Comparison of ENCODE assay signal across 28 mouse cellular contexts in the genomic region with DNA sequence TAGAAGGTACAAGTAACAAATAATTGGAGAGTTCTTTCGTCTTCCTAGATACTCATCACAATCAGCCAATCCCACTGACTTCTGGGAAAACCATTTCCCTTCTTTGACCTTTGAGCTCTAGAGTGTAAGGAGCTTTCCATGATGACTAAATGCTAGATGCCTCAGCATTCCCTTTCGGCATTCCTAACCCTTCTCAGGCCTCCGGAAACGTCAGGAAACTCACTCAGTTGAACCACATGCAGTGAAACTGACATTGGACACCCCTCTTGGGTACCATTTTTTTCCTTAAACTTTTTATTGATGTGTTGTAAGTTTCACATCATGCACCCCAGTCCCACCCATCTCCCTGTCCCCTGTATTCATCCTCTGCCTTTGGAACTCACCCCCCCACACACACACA.
"Had no signal": no experiment of that assay in that cellular context is flagged by ENCODE, and none has a peak within 500 bp of the region (broad histone marks: within the 10 kb centered on the region; RNA-seq: fewer than 3 reads in every experiment).

No protein-coding gene starts in this region.

- ATAC-seq: forebrain, embryonic 13.5 days; forebrain, embryonic 14.5 days; forebrain, embryonic 15.5 days; forebrain, embryonic 16.5 days; forebrain, postnatal 0 days had no signal

- H3K27me3 ChIP-seq: embryonic facial prominence, embryonic 12.5 days; embryonic facial prominence, embryonic 13.5 days; embryonic facial prominence, embryonic 15.5 days; forebrain, embryonic 12.5 days; forebrain, embryonic 13.5 days; forebrain, embryonic 15.5 days had no signal

- H3K9me3 ChIP-seq: embryonic facial prominence, embryonic 10.5 days; embryonic facial prominence, embryonic 12.5 days; embryonic facial prominence, embryonic 13.5 days; embryonic facial prominence, embryonic 15.5 days; forebrain, embryonic 10.5 days; forebrain, embryonic 12.5 days; forebrain, embryonic 13.5 days; forebrain, embryonic 15.5 days had no signal

- H3K9ac ChIP-seq: embryonic facial prominence, embryonic 12.5 days; embryonic facial prominence, embryonic 13.5 days; embryonic facial prominence, embryonic 15.5 days; forebrain, embryonic 12.5 days; forebrain, embryonic 13.5 days; forebrain, embryonic 15.5 days; forebrain, postnatal 0 days had no signal

- H3K4me1 ChIP-seq: embryonic facial prominence, embryonic 10.5 days; embryonic facial prominence, embryonic 12.5 days; embryonic facial prominence, embryonic 13.5 days; embryonic facial prominence, embryonic 15.5 days; forebrain, embryonic 10.5 days; forebrain, embryonic 12.5 days; forebrain, embryonic 13.5 days; forebrain, embryonic 15.5 days had no signal

- H3K4me2 ChIP-seq: embryonic facial prominence, embryonic 12.5 days; embryonic facial prominence, embryonic 13.5 days; embryonic facial prominence, embryonic 15.5 days; forebrain, embryonic 12.5 days; forebrain, embryonic 13.5 days; forebrain, embryonic 15.5 days had no signal

- DNase-seq: cerebellum, adult 2 months; cerebellum, adult 8-10 months; cerebellum, adult 9-10 months; cerebellum, adult 9-11 months; cerebellum, postnatal 10 days; cerebellum, postnatal 14 days; cerebellum, postnatal 25 days; cerebellum, postnatal 36 days; embryo, embryonic 11 days; forebrain, postnatal 0 days; gastrocnemius, adult 2 months; gastrocnemius, postnatal 10 days; gastrocnemius, postnatal 14 days; gastrocnemius, postnatal 25 days; gastrocnemius, postnatal 36 days; heart, adult 18-20 months; heart, adult 2 months had no signal

- H3K27ac ChIP-seq: embryonic facial prominence, embryonic 10.5 days; embryonic facial prominence, embryonic 12.5 days; embryonic facial prominence, embryonic 13.5 days; embryonic facial prominence, embryonic 15.5 days; forebrain, embryonic 10.5 days; forebrain, embryonic 12.5 days; forebrain, embryonic 13.5 days; forebrain, embryonic 15.5 days; gastrocnemius, adult 2 months; heart, adult 2 months had no signal

- H3K4me3 ChIP-seq: embryonic facial prominence, embryonic 10.5 days; embryonic facial prominence, embryonic 12.5 days; embryonic facial prominence, embryonic 13.5 days; embryonic facial prominence, embryonic 15.5 days; erythroblast, embryonic 14.5 days; forebrain, embryonic 10.5 days; forebrain, embryonic 12.5 days; forebrain, embryonic 13.5 days; forebrain, embryonic 15.5 days; gastrocnemius, adult 2 months; heart, adult 2 months had no signal

- H3K36me3 ChIP-seq: embryonic facial prominence, embryonic 10.5 days; embryonic facial prominence, embryonic 12.5 days; embryonic facial prominence, embryonic 13.5 days; embryonic facial prominence, embryonic 15.5 days; forebrain, embryonic 10.5 days; forebrain, embryonic 12.5 days; forebrain, embryonic 15.5 days had no signal
